Mouse (Mus musculus) c-Kit-positive CD71-negative TER-119-negative erythroid progenitor cells, embryonic 14.5 days (primary cell): ENCODE measurements around the gene Ccnb1.
"Not testable (repeated sequence)": the region's sequence is repeated elsewhere in the genome, so short reads cannot be mapped to it uniquely, and the experiment has no call there.

Experiments
- DNase-seq: peaks from one replicate; pipeline ENCODE4 v3.0.0-alpha.2; 2013; ENCODE audit warnings: low read depth

Gene Ccnb1

GRCm38 (mm10) chr13:100786414-100786867, at the start of gene Ccnb1:
Gene Ccnb1, minus strand, starts transcription at chr13:100786570.
- peak; percentile 91 for DNase-seq

GRCm38 (mm10) chr13:100834777-100835176, 48.4 kb upstream of the Ccnb1 start:
- DNase-seq, result no peak

DNA sequence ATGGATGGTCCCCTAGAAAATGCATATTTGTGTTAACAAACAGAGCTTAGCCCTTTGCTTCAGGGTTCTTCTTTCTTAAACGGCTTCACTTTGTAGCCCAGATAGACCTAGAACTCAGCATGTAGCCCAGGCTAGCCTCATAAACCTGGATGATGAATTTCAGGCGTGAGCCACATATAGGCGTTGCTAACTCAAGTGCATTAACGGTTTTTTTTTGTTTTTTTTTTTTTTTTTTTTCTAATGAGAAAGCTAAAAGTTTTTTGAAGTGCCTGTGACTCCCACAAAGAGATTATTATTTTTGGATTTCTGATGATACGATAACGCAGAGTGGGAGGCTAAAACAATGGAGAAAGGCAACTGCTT, 47.3 kb upstream of the Ccnb1 start:
- DNase-seq, result no peak

DNA sequence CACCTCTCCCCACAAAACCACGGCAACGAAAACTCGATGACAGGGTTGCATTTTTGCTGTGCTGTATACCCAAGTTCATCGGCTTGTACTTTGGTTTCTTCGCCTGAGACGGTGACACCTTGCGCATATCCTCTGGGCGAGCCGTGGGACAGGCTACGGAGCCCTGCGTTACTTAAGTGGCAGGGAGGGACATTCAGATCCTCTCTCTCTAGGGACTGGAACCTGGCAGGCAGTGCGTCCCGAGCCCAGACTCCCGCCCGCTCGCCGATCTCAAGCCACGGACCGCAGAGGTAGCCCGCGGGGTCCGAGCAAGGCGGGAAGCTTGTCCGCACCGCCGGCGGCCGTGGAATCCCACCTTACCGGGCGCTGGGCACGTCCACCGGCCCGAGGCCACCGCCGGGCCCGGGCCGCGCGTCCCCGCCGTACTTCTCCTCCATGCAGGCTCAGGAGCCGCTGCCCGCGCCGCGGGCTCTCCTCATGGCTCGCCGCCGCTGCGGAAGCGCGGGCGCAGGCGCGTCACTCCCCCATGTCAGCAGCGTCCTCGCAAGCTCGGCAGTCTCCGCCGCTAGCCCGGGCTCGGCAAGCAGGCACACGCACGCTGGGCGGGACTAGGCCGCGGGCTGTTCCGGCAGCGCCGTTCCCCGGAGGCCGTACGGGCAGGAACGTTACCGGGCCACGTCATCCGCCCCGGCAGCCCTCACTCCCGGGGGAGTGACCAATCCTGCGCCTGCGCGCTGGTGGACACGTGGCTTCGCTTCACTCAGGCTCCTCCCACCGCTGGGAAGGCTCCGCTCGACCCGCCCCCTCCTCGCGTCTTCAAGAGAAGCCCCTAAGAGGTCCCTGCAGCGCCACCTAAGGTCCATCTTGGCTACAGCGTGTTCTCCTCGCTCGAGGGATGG, 46.6 kb upstream of the Ccnb1 start, which contains the start of gene Slc30a5:
Gene Slc30a5, minus strand, starts transcription at position 687 of the 899 bp plus-strand sequence.
- peak; percentile 100 for DNase-seq

GRCm38 (mm10) chr13:100832188-100832587, 45.8 kb upstream of the Ccnb1 start:
- DNase-seq, result no peak

GRCm38 (mm10) chr13:100831123-100831522, 44.8 kb upstream of the Ccnb1 start:
- no peak for DNase-seq

GRCm38 (mm10) chr13:100825627-100826410, 39.4 kb upstream of the Ccnb1 start:
- DNase-seq, result no peak

GRCm38 (mm10) chr13:100824916-100825315, 38.5 kb upstream of the Ccnb1 start:
- no peak for DNase-seq

- DNase-seq, result no peak
Observed at GRCm38 (mm10) chr13:100824306-100824705, 37.9 kb upstream of the Ccnb1 start.

GRCm38 (mm10) chr13:100823863-100824262, 37.5 kb upstream of the Ccnb1 start:
- DNase-seq, result no peak

- DNase-seq, result no peak
Observed at GRCm38 (mm10) chr13:100814451-100814850, 28.1 kb upstream of the Ccnb1 start.

DNA sequence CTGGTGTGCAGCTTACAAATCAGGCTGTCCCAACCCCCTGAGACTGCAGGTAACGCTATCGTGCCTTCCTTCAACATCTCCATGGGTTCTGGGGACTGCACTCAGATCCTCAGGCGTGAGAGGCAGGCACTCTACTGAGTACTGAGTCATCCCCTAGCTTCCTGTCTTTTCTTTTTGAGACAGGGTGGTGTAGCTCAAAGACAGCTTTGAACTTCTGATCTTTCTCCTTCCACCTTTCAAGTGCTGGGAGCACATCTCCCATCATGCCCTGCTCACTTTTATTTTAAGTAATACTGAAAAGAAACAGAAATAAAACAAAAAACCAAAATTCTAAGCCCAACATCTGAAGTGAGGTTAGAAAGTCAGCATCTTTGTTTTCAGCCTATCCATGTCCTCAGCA, 19.4 kb upstream of the Ccnb1 start:
- no peak for DNase-seq

DNA sequence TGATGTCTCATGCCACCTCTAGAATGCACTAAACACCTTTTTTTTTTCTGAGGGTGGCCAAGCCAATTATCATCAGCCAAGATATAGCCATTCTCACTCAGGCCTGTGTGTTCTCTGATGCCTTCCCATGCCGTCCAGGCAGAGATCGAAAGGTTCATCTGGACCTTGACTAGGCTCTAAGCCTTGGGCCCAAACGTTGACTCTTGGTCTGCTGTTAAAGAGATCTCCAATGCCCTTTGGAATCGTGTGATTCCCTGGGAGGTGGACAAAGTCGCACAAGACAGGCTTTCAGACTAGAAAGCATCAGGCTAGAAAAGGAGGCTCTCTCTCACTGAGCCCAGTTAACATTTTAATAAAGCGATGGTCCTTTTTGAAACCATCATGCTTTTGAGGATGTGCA, 10.8 kb upstream of the Ccnb1 start:
- no peak for DNase-seq

DNA sequence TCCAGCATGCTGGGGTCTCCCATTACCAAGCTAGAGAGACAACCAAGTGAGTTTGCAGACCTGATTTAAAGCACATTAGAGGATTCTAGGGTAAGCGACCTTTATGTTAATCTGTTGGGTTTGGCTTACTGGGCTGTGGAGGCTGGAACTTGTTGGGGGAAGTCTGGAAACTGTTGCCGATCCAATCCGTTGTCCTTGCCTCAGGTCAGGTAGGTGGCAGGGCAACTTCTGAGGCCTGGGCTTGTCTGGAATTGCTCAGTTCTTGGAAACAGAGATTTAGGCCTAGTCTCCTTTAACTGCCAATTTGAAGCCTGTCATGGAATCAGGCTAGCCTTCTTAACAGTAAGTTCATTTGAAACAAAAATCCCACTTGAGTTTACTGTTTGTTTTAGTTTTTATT, 2.7 kb upstream of the Ccnb1 start:
- no peak for DNase-seq

GRCm38 (mm10) chr13:100788057-100788456, 1.7 kb upstream of the Ccnb1 start:
- not testable (repeated sequence) for DNase-seq

GRCm38 (mm10) chr13:100787316-100788010, 1.1 kb upstream of the Ccnb1 start:
- no peak for DNase-seq

DNA sequence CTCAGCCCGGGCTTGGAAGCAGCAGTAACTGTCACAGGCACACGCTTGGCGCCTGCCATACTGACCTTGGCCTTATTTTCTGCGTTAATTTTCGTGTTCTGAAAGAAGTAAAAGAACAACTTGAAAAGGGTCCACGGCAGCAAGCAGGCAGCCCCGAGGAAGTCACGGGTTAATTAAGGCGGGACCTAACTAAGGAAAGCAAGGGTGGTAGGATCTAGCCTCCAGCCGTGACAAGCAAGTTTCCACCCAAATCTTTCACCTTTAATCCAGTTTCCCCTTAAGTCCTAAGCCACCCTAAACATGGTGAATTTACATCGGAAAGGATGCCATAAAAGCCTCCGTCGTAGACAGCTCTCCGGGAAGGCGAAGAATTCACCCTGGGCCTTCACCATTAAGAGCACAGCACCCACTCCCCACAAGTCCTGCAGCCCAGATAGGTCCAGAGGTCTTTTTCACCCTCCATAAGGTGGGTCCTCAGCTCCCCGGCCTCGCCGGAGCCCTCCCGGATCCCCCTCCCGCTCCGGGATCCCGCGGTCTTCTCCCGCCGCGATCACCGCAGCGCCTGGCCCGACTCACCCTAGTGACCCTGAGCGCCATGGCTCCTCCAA, 460 bp downstream of the Ccnb1 start:
- DNase-seq, result no peak

DNA sequence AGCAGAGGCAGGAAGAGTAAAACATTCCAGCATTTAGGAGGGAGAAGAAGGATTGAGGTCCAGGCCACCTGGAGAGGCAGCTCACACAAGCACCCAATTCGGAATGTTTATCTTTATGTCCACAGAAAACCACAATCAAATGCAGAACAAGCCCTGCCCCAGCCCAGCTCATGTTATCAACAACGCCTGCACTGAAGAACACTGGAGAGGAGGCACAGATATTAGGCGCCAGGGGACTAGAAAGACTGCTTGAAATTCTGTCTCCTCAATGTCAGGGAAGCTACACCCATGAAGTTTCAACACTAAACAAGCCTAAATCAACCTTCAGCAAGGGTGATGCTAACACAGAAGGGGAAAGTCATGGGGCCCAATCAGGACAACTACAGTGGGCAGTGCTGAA, 8.9 kb downstream of the Ccnb1 start:
- DNase-seq, result peak; percentile 33

GRCm38 (mm10) chr13:100776710-100777109, 9.7 kb downstream of the Ccnb1 start:
- DNase-seq, result no peak

DNA sequence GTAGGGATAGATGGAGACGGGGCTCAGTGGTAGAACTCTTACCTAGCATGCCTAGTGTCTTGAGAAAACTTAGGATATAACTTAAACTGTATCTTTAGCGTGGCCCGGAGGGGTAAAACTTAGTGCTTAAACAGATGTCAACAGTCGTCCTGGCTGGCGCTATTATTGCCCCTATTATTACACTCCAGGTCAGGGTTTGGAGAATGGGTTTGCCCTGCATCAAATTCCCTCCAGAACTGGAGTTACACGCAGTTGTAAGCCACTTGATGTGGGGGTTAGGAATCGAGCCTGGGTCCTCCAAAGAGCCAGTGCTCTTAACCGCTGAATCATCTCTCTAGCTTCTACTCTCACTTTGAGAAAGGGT, 10.3 kb downstream of the Ccnb1 start:
- no peak for DNase-seq

DNA sequence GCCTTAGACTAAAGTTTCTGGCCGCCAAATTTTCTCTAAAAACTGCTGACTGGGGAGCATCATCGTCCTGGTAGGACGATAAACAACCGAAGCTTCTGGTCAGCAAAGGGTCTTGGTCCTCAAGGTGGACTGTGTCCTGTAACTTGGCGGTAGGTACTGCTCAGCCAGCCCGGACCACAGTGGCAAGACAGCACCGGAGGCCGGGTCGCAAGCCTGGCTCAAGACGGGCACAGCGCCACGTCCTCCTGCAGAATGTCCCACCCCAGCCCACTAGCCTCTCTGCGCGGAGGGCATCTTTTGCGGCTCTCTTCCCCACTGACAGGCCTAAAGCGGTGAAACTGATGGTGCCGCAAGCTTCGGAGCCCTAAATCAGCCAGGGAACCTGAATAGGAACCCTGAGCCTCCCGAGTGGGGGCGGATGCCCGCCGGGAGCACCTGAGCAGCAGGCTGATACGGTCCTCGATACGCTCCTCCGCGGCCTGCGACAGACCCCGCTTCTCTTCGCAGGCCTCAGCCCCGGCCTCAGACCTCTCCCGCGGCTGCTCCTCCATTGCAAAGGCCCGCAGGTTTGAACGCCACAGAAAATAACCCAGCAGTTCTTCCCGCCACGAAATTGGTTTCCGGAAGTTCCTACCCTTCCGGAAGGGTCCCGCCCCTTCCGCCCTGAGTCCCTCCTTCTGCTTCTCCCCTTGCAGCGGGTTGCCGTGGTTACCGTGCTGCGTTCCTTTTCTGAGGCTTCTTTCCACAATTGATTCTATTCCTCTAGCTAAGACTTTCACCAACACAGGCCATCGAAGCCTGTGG, 10.9 kb downstream of the Ccnb1 start, which contains the start of gene Cenph:
Gene Cenph, minus strand, starts transcription at position 648 of the 804 bp plus-strand sequence.
- peak; percentile 92 for DNase-seq
